ENCODE assay signal across 15 mouse cellular contexts in the genomic region with DNA sequence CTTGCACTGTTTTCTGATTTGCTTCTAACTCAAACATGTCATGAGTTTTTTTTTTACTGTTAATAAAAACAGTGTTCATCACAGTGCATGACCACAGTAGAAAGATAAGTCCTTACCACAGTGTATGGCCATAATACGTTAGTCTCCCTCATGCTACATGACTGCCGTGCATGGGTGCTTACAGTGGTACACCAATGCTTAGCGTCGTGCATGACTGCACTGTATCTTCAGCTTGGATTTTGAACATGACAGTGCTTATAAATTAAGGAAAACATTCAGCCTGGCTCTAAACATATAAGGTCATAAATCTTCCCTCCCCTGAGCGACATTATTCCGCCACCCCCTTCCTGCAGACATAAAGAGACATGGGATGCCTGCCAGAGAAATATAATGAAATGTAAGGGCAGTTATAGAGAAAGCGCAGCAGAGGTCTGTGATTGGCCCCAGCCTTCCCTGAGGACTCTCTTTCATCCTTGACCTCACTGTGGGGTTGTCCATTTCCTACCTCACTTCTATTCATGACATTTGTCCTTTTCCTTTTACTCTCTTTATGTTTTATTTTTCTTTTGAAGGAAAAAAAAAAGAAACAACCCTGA.
DNase-seq lines count a peak whose midpoint lies in the region; ATAC-seq and TF ChIP-seq lines count a peak whose summit lies in the region.
"Had no signal": no experiment of that assay in that cellular context is flagged by ENCODE, and none has a peak within 500 bp of the region (broad histone marks: within the 10 kb centered on the region; RNA-seq: fewer than 3 reads in every experiment).

No protein-coding gene starts in this region.

- no peaks in the 10 kb centered on the region for H3K4me1 ChIP-seq in forebrain, embryonic 15.5 days
- H3K4me1 ChIP-seq in forebrain, embryonic 12.5 days, result no peaks in the 10 kb centered on the region
- no peaks in the 10 kb centered on the region for H3K4me1 ChIP-seq in midbrain, embryonic 12.5 days
- no peaks in the 10 kb centered on the region for H3K4me1 ChIP-seq in midbrain, embryonic 11.5 days (ENCODE audit: control insufficient read depth, insufficient read depth, low read length)
- 0 out of 2 replicates have a peak, but pooled peaks cover 4% of the 10 kb centered on the region for H3K4me1 ChIP-seq in hindbrain, embryonic 15.5 days (replicated peaks)
- no peaks in the 10 kb centered on the region for H3K4me1 ChIP-seq in neural tube, embryonic 12.5 days
- H3K4me1 ChIP-seq in heart, adult 2 months (ENCODE audit: control insufficient read depth, insufficient read depth, low read length), result no peaks in the 10 kb centered on the region
- H3K4me1 ChIP-seq: heart, embryonic 15.5 days; intestine, embryonic 15.5 days; lung, embryonic 15.5 days; stomach, embryonic 15.5 days had no signal

- no peak for DNase-seq in midbrain, embryonic 11.5 days (ENCODE audit: low spot score, missing footprints)
- no peak for DNase-seq in heart, adult 2 months
- no peak for DNase-seq in layer of hippocampus, adult 2 months (ENCODE audit: low spot score in 2 of 2)
- DNase-seq: adrenal gland, postnatal 36 days; cerebellum, adult 11 months; thymus, postnatal 4 days had no signal

- TF ChIP-seq POLR2A in heart, adult 2 months (IDR thresholded peaks at IDR 0.05; ENCODE audit: insufficient read depth, low read depth, low read length), result no peak

- no peak overlapping the region for H3K9ac ChIP-seq in forebrain, embryonic 15.5 days (replicated peaks)
- no peak overlapping the region for H3K9ac ChIP-seq in forebrain, embryonic 12.5 days
- H3K9ac ChIP-seq in midbrain, embryonic 12.5 days (replicated peaks), result no peak overlapping the region
- H3K9ac ChIP-seq in midbrain, embryonic 11.5 days (ENCODE audit: low read length), result no peak overlapping the region
- no peak overlapping the region for H3K9ac ChIP-seq in hindbrain, embryonic 15.5 days
- H3K9ac ChIP-seq in neural tube, embryonic 12.5 days, result no peak overlapping the region
- H3K9ac ChIP-seq in heart, adult 2 months (ENCODE audit: low read depth, low read length), result no peak overlapping the region
- H3K9ac ChIP-seq: heart, embryonic 15.5 days; intestine, embryonic 15.5 days; lung, embryonic 15.5 days; stomach, embryonic 15.5 days had no signal

- H3K27ac ChIP-seq in forebrain, embryonic 15.5 days (replicated peaks), result no peak overlapping the region
- no peak overlapping the region for H3K27ac ChIP-seq in forebrain, embryonic 12.5 days
- no peak overlapping the region for H3K27ac ChIP-seq in midbrain, embryonic 12.5 days (replicated peaks)
- no peak overlapping the region for H3K27ac ChIP-seq in midbrain, embryonic 11.5 days (ENCODE audit: low read depth, low read length)
- no peak overlapping the region for H3K27ac ChIP-seq in hindbrain, embryonic 15.5 days (replicated peaks)
- H3K27ac ChIP-seq in neural tube, embryonic 12.5 days, result no peak overlapping the region
- no peak overlapping the region for H3K27ac ChIP-seq in heart, adult 2 months
- H3K27ac ChIP-seq in layer of hippocampus, adult 2 months, result no peak overlapping the region
- H3K27ac ChIP-seq: heart, embryonic 15.5 days; intestine, embryonic 15.5 days; lung, embryonic 15.5 days; stomach, embryonic 15.5 days had no signal

- ATAC-seq in forebrain, embryonic 15.5 days (replicated peaks), result peak; percentile 48; the same call in 1 of the 2 replicates
- no peak for ATAC-seq in forebrain, embryonic 12.5 days (ENCODE audit: low FRiP score)
- 0 out of 2 replicates have a peak, but pooled peaks have one; percentile 49 for ATAC-seq in midbrain, embryonic 12.5 days (ENCODE audit: low FRiP score, low read depth)
- no peak for ATAC-seq in midbrain, embryonic 11.5 days (ENCODE audit: low FRiP score)
- peak; percentile 68; the same call in 1 of the 2 replicates for ATAC-seq in hindbrain, embryonic 15.5 days (ENCODE audit: low FRiP score, low read depth)
- ATAC-seq in neural tube, embryonic 12.5 days (ENCODE audit: low FRiP score, low read depth), result peak; percentile 92
- ATAC-seq: intestine, embryonic 15.5 days had no signal

- TF ChIP-seq EP300 in heart, adult 2 months (IDR thresholded peaks at IDR 0.05; ENCODE audit: insufficient read depth, low read depth, low read length), result no peak

- H3K36me3 ChIP-seq in forebrain, embryonic 15.5 days, result no peaks in the 10 kb centered on the region
- no peaks in the 10 kb centered on the region for H3K36me3 ChIP-seq in forebrain, embryonic 12.5 days (replicated peaks)
- no peaks in the 10 kb centered on the region for H3K36me3 ChIP-seq in midbrain, embryonic 12.5 days
- no peaks in the 10 kb centered on the region for H3K36me3 ChIP-seq in midbrain, embryonic 11.5 days (ENCODE audit: control insufficient read depth, insufficient read depth, low read length)
- no peaks in the 10 kb centered on the region for H3K36me3 ChIP-seq in hindbrain, embryonic 15.5 days
- no peaks in the 10 kb centered on the region for H3K36me3 ChIP-seq in neural tube, embryonic 12.5 days
- no peaks in the 10 kb centered on the region for H3K36me3 ChIP-seq in heart, adult 2 months (ENCODE audit: control insufficient read depth, insufficient read depth, low read length)
- H3K36me3 ChIP-seq: heart, embryonic 15.5 days; intestine, embryonic 15.5 days; lung, embryonic 15.5 days; stomach, embryonic 15.5 days had no signal

- intact Hi-C loops in heart, adult 2 months (cut with DNase I), result no loop called here

- no peak overlapping the region for H3K4me2 ChIP-seq in forebrain, embryonic 15.5 days (replicated peaks)
- H3K4me2 ChIP-seq in forebrain, embryonic 12.5 days, result no peak overlapping the region
- H3K4me2 ChIP-seq in midbrain, embryonic 12.5 days (replicated peaks), result no peak overlapping the region
- H3K4me2 ChIP-seq in midbrain, embryonic 11.5 days, result no peak overlapping the region
- H3K4me2 ChIP-seq in hindbrain, embryonic 15.5 days, result no peak overlapping the region
- H3K4me2 ChIP-seq in neural tube, embryonic 12.5 days (replicated peaks), result no peak overlapping the region
- H3K4me2 ChIP-seq: heart, embryonic 15.5 days; intestine, embryonic 15.5 days; lung, embryonic 15.5 days; stomach, embryonic 15.5 days had no signal

- H3K27me3 ChIP-seq in forebrain, embryonic 15.5 days, result no peaks in the 10 kb centered on the region
- no peaks in the 10 kb centered on the region for H3K27me3 ChIP-seq in forebrain, embryonic 12.5 days
- H3K27me3 ChIP-seq in midbrain, embryonic 12.5 days, result no peaks in the 10 kb centered on the region
- H3K27me3 ChIP-seq in midbrain, embryonic 11.5 days (ENCODE audit: control insufficient read depth, insufficient read depth, low read length), result no peaks in the 10 kb centered on the region
- no peaks in the 10 kb centered on the region for H3K27me3 ChIP-seq in hindbrain, embryonic 15.5 days
- H3K27me3 ChIP-seq in neural tube, embryonic 12.5 days (replicated peaks), result no peaks in the 10 kb centered on the region
- no peaks in the 10 kb centered on the region for H3K27me3 ChIP-seq in heart, adult 2 months (ENCODE audit: control insufficient read depth, insufficient read depth, low read length)
- H3K27me3 ChIP-seq: heart, embryonic 15.5 days; intestine, embryonic 15.5 days; lung, embryonic 15.5 days; stomach, embryonic 15.5 days had no signal

- H3K4me3 ChIP-seq in forebrain, embryonic 15.5 days, result no peak overlapping the region
- H3K4me3 ChIP-seq in forebrain, embryonic 12.5 days (replicated peaks), result no peak overlapping the region
- no peak overlapping the region for H3K4me3 ChIP-seq in midbrain, embryonic 12.5 days
- no peak overlapping the region for H3K4me3 ChIP-seq in midbrain, embryonic 11.5 days (ENCODE audit: low read depth, low read length)
- H3K4me3 ChIP-seq in hindbrain, embryonic 15.5 days, result no peak overlapping the region
- H3K4me3 ChIP-seq in neural tube, embryonic 12.5 days, result no peak overlapping the region
- H3K4me3 ChIP-seq in heart, adult 2 months, result no peak overlapping the region
- H3K4me3 ChIP-seq in layer of hippocampus, adult 2 months, result no peak overlapping the region
- H3K4me3 ChIP-seq: heart, embryonic 15.5 days; intestine, embryonic 15.5 days; lung, embryonic 15.5 days; stomach, embryonic 15.5 days had no signal

- TF ChIP-seq CTCF in heart, adult 2 months (IDR thresholded peaks at IDR 0.05), result no peak
- TF ChIP-seq CTCF in layer of hippocampus, adult 2 months (conservative IDR thresholded peaks at IDR 0.05), result no peak

- no peaks in the 10 kb centered on the region for H3K9me3 ChIP-seq in forebrain, embryonic 15.5 days
- H3K9me3 ChIP-seq in forebrain, embryonic 12.5 days, result no peaks in the 10 kb centered on the region
- no peaks in the 10 kb centered on the region for H3K9me3 ChIP-seq in midbrain, embryonic 12.5 days
- H3K9me3 ChIP-seq in midbrain, embryonic 11.5 days (ENCODE audit: control insufficient read depth, low read length), result no peaks in the 10 kb centered on the region
- no peaks in the 10 kb centered on the region for H3K9me3 ChIP-seq in hindbrain, embryonic 15.5 days
- H3K9me3 ChIP-seq in neural tube, embryonic 12.5 days, result no peaks in the 10 kb centered on the region
- H3K9me3 ChIP-seq: heart, embryonic 15.5 days; intestine, embryonic 15.5 days; lung, embryonic 15.5 days; stomach, embryonic 15.5 days had no signal

- 81% methylated on average over 7 of the region's 7 CpGs for WGBS in forebrain, embryonic 15.5 days
- WGBS in forebrain, embryonic 12.5 days, result 84% methylated on average over 7 of the region's 7 CpGs
- WGBS in midbrain, embryonic 12.5 days, result 77% methylated on average over 7 of the region's 7 CpGs
- 78% methylated on average over 7 of the region's 7 CpGs for WGBS in midbrain, embryonic 11.5 days
- WGBS in hindbrain, embryonic 15.5 days, result 42% methylated on average over 7 of the region's 7 CpGs
- WGBS in neural tube, embryonic 12.5 days, result 32% methylated on average over 7 of the region's 7 CpGs
- 60% methylated on average over 7 of the region's 7 CpGs for WGBS in heart, adult 2 months

- no peaks in the 10 kb centered on the region for H3K79me2 ChIP-seq in heart, adult 2 months (replicated peaks; ENCODE audit: control insufficient read depth, insufficient read depth, low read length)

Comparison
In these comparisons a context has a peak if more than half of its experiments do, and no peak if none do; other contexts are left out.
1. ATAC-seq: peak in forebrain, embryonic 15.5 days (single experiment), midbrain, embryonic 12.5 days (single experiment), hindbrain, embryonic 15.5 days (single experiment) and neural tube, embryonic 12.5 days (single experiment); none in forebrain, embryonic 12.5 days (single experiment) and midbrain, embryonic 11.5 days (single experiment).